Mouse (Mus musculus) right cerebral cortex, postnatal 10 days (tissue): ENCODE results near the gene Las1l.
"Not testable (repeated sequence)": the region's sequence is repeated elsewhere in the genome, so short reads cannot be mapped to it uniquely, and the experiment has no call there.

Experiments used
- DNase-seq, 2 experiments: peaks; one replicate each; pipeline ENCODE4 v3.0.0; 2021; ENCODE audit warnings: low spot score in 2 of 2

The Las1l gene

GRCm38 (mm10) chrX:95956497-95957293 lies at the start of gene Las1l:
TSS of gene Las1l (minus strand) at chrX:95956962.
- DNase-seq, result peak; percentile 94 to 96

- DNase-seq, result peak; percentile 19 to 21
These were observed 49.6 kb upstream of the Las1l start for GRCm38 (mm10) chrX:96006395-96006794.

GRCm38 (mm10) chrX:95999601-96000000 lies 42.8 kb upstream of the Las1l start:
- DNase-seq, result no peak

GRCm38 (mm10) chrX:95993206-95993605 lies 36.4 kb upstream of the Las1l start:
- DNase-seq, result no peak

- no peak for DNase-seq
These were observed 13.2 kb upstream of the Las1l start for GRCm38 (mm10) chrX:95969936-95970335.

- no peak for DNase-seq
These were observed 12.4 kb upstream of the Las1l start for GRCm38 (mm10) chrX:95969116-95969515.

- peak; percentile 81 to 89 for DNase-seq
These were observed 11.8 kb upstream of the Las1l start for GRCm38 (mm10) chrX:95968594-95968965.

GRCm38 (mm10) chrX:95967847-95968593 lies 11.3 kb upstream of the Las1l start:
- DNase-seq, result peak; percentile 31 to 46

GRCm38 (mm10) chrX:95965036-95965435 lies 8.3 kb upstream of the Las1l start:
- no peak for DNase-seq

- no peak for DNase-seq
These were observed 6.6 kb upstream of the Las1l start for GRCm38 (mm10) chrX:95963366-95963765.

- not testable (repeated sequence) for DNase-seq
These were observed 699 bp upstream of the Las1l start for GRCm38 (mm10) chrX:95957461-95957860.

- DNase-seq, result peak; percentile 48 to 64
These were observed 6.0 kb downstream of the Las1l start for GRCm38 (mm10) chrX:95950776-95951175.

- DNase-seq, result no peak
These were observed 8.6 kb downstream of the Las1l start for GRCm38 (mm10) chrX:95948135-95948534.

- DNase-seq, result no peak
These were observed 11.3 kb downstream of the Las1l start for GRCm38 (mm10) chrX:95945496-95945895.

- DNase-seq, result no peak
These were observed 21.3 kb downstream of the Las1l start for GRCm38 (mm10) chrX:95935481-95935880.

- no peak for DNase-seq
These were observed 54.0 kb downstream of the Las1l start for GRCm38 (mm10) chrX:95902716-95903115.
